Mouse (Mus musculus): ENCODE data around the gene Arhgef33. TPM values are rescaled to one million over a fixed set of nuclear protein-coding genes. Genes with fewer than 3 reads are reported as not detected.

The Arhgef33 gene
- polyA plus RNA-seq, 1 experiment, result not detected

DNA sequence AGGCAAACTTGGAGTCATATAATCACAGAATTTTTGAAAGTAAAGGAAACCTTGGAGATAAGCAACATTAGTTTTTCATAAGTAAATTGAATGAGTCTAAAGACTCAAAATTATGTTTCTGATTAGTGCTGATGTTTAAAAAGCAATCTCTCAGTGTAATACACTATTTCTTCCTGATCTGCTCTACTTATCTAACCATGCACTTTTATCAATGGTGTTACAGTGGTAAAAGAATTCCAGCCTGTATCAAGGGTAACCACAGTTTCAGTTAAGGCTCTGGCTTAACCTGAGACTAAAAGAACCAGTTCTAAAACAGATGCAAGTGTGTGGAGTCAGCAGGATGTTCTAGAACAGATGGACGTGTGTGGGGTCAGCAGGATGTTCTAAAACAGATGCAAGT is 113.8 kb downstream of the Arhgef33 start:
- H3K36me3 ChIP-seq (ENCODE audit: control insufficient read depth), result peaks cover 44% of the 10 kb centered on the region
- no peaks in the 10 kb centered on the region for H3K4me1 ChIP-seq (ENCODE audit: control insufficient read depth)
- no peaks in the 10 kb centered on the region for H3K27me3 ChIP-seq (ENCODE audit: control insufficient read depth)
- no peaks in the 10 kb centered on the region for H3K9me3 ChIP-seq (ENCODE audit: control insufficient read depth, low read length)
- TF ChIP-seq TAL1 (IDR thresholded peaks at IDR 0.05; ENCODE audit: low read length) (no peak), GATA1 (IDR thresholded peaks at IDR 0.05; ENCODE audit: low read length) (no peak)
- no peak overlapping the region for H3K4me3 ChIP-seq (replicated peaks)

DNA sequence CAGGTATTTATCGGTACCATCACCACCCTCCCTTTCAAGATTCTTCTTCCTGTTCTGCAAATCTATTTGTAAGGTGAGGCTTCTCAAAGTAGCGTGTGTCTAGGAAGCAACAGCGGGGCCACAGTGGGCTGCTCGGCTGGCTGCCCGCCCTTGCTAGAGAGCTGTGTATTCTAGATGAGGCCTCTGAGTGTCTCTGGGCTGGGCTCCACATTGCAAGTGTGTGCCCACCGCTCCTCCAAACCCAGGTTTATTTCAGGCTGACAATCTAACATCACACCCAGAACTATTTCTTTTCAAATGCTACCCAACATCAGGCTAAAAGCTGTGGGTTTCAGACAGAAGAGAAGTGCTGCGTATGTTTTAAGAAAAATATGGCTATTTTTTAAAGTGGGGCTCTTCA is 119.0 kb downstream of the Arhgef33 start:
- H3K36me3 ChIP-seq (ENCODE audit: control insufficient read depth), result peaks cover 14% of the 10 kb centered on the region
- no peak for TF ChIP-seq GATA1 (IDR thresholded peaks at IDR 0.05; ENCODE audit: low read length)
- no peak for TF ChIP-seq TAL1 (IDR thresholded peaks at IDR 0.05; ENCODE audit: low read length)

DNA sequence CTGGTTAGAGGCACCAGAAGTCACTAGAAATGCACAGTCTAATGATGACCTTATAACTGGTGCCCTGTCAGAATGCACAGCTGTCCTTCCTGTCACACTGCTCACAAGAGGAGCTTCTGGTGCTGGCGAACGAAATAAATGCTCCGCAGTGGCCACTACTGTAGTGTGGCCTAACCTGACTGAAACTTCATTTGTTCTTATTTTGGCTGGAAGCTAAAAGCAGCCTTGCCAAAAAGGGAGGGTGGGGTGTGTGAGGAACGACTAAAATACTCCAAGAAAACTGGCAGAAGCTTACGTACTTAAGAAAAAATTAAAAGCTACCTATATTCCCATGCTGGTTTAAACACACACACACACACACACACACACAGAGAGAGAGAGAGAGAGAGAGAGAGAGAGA is 119.7 kb downstream of the Arhgef33 start:
- H3K4me3 ChIP-seq (replicated peaks), result no peak overlapping the region
- no peaks in the 10 kb centered on the region for H3K4me1 ChIP-seq (ENCODE audit: control insufficient read depth)
- no peaks in the 10 kb centered on the region for H3K27me3 ChIP-seq (ENCODE audit: control insufficient read depth)
- no peak for TF ChIP-seq GATA1 (IDR thresholded peaks at IDR 0.05; ENCODE audit: low read length)
- no peaks in the 10 kb centered on the region for H3K9me3 ChIP-seq (ENCODE audit: control insufficient read depth, low read length)
- peaks cover 13% of the 10 kb centered on the region for H3K36me3 ChIP-seq (ENCODE audit: control insufficient read depth)

More for the DNA sequence above, 119.0 kb downstream of the Arhgef33 start:
- Histone ChIP-seq H3K9me3 (ENCODE audit: control insufficient read depth, low read length) (no peaks in the 10 kb centered on the region), H3K4me1 (ENCODE audit: control insufficient read depth) (no peaks in the 10 kb centered on the region), H3K4me3 (replicated peaks) (no peak overlapping the region), H3K27me3 (ENCODE audit: control insufficient read depth) (no peaks in the 10 kb centered on the region)

DNA sequence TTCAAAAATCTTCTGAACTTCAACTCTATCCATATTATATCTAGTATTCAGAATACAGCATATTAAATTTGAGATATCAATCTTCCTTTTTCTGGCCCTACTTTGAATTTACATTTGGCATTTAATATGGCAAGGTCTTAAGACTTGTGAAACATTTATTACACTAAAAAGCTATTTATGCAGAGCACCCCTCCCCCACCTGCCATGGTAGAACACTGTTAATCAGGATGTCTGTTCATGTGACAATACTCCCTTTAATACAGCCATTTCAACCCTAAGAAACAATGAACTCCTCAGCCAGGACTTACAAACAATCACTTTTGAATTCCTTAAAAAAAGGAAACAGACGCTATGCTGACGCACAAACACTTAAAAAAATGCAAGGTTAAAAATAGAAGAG is 120.8 kb downstream of the Arhgef33 start:
- no peak for TF ChIP-seq GATA1 (IDR thresholded peaks at IDR 0.05; ENCODE audit: low read length)
- H3K4me1 ChIP-seq (ENCODE audit: control insufficient read depth), result no peaks in the 10 kb centered on the region
- no peaks in the 10 kb centered on the region for H3K27me3 ChIP-seq (ENCODE audit: control insufficient read depth)
- H3K9me3 ChIP-seq (ENCODE audit: control insufficient read depth, low read length), result no peaks in the 10 kb centered on the region
- H3K36me3 ChIP-seq (ENCODE audit: control insufficient read depth), result peaks cover 8% of the 10 kb centered on the region
- H3K4me3 ChIP-seq (replicated peaks), result no peak overlapping the region

DNA sequence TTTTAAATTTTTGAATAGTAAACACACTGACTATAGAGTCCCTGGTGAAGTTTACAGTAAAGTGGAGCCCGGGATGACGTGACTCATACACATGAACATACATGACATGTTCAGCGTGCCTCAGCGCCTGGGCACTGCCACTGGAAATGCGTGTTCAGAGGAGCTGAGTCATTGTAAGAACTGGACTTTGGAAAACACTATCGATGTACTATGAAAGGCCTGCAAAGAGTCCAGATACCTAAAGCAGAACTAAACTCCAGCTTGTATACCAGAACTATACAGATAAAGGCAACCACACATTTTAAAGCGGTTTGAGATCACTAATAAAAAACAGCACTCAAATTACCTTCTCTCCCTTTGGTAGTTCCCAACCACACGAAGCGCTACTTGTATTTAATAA is 124.8 kb downstream of the Arhgef33 start:
- no peak overlapping the region for H3K4me3 ChIP-seq (replicated peaks)
- H3K9me3 ChIP-seq (ENCODE audit: control insufficient read depth, low read length), result no peaks in the 10 kb centered on the region
- peaks cover 25% of the 10 kb centered on the region for H3K36me3 ChIP-seq (ENCODE audit: control insufficient read depth)
- no peaks in the 10 kb centered on the region for H3K27me3 ChIP-seq (ENCODE audit: control insufficient read depth)
- no peaks in the 10 kb centered on the region for H3K4me1 ChIP-seq (ENCODE audit: control insufficient read depth)
- no peak for TF ChIP-seq TAL1 (IDR thresholded peaks at IDR 0.05; ENCODE audit: low read length)
- TF ChIP-seq GATA1 (IDR thresholded peaks at IDR 0.05; ENCODE audit: low read length), result no peak

DNA sequence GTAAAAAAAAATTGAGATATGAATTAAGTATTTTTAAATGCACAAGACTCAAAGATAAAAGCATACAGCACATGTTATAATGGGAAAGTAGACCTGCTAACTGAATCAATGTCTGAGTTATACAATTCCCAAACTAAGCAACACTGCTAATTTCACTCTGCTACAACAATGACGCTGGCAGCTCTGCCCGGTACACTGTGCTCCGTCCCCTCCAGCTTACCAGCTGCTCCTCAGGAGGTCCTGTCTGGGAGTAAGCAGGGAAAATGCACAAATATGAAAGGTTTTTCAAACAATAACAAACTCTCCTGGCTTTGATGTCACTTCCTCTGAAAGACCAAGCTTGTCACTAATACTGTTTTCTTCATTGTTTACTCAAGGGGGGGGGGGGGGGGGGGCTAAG is 127.2 kb downstream of the Arhgef33 start:
- H3K4me3 ChIP-seq (replicated peaks), result no peak overlapping the region
- no peaks in the 10 kb centered on the region for H3K27me3 ChIP-seq (ENCODE audit: control insufficient read depth)
- no peaks in the 10 kb centered on the region for H3K4me1 ChIP-seq (ENCODE audit: control insufficient read depth)
- peaks cover 32% of the 10 kb centered on the region for H3K36me3 ChIP-seq (ENCODE audit: control insufficient read depth)
- no peaks in the 10 kb centered on the region for H3K9me3 ChIP-seq (ENCODE audit: control insufficient read depth, low read length)
- no peak for TF ChIP-seq GATA1 (IDR thresholded peaks at IDR 0.05; ENCODE audit: low read length)
- TF ChIP-seq TAL1 (IDR thresholded peaks at IDR 0.05; ENCODE audit: low read length), result no peak

DNA sequence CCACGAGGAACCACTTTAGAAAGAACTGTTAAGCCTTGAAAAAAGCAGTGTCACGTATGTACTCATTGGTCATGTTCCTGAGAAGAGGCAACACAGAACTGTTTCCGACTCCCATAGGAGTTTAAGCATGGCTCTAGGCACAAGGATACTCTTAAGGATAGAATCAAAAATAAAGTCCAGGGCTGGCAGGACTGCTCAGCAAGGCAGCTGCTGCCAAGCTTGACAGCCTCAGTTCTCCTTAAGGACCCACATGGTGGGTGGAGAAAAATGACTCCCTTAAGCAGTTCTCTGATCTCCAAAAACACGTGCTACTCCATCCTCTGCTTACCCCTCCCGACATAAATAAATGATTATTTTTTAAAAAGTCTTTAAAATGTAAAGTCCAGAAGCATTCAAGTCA is 128.5 kb downstream of the Arhgef33 start:
- Histone ChIP-seq H3K27me3 (ENCODE audit: control insufficient read depth) (no peaks in the 10 kb centered on the region), H3K4me3 (replicated peaks) (no peak overlapping the region), H3K9me3 (ENCODE audit: control insufficient read depth, low read length) (no peaks in the 10 kb centered on the region), H3K4me1 (ENCODE audit: control insufficient read depth) (no peaks in the 10 kb centered on the region), H3K36me3 (ENCODE audit: control insufficient read depth) (peaks cover 31% of the 10 kb centered on the region)
- no peak for TF ChIP-seq TAL1 (IDR thresholded peaks at IDR 0.05; ENCODE audit: low read length)
- no peak for TF ChIP-seq GATA1 (IDR thresholded peaks at IDR 0.05; ENCODE audit: low read length)

DNA sequence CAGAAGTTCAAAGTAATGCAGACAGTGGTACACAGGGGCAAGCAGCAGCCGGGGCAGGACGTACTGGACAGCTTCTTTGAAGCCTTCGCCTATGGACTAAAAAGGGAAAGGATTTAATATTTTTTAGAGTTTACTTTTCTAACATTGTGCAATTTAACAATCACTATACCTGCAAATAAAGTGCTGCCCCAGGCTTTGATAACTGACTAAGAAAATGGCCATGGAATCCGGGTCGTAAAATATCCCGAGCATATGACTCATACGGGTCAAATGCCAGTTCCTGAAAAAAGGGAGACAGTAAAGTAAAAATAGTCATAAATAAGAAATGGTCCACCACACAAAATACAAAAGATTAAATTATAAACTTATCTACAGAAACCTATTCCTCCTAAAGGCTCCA is 138.2 kb downstream of the Arhgef33 start:
- no peaks in the 10 kb centered on the region for H3K27me3 ChIP-seq (ENCODE audit: control insufficient read depth)
- no peak for TF ChIP-seq GATA1 (IDR thresholded peaks at IDR 0.05; ENCODE audit: low read length)
- no peak overlapping the region for H3K4me3 ChIP-seq (replicated peaks)
- H3K36me3 ChIP-seq (ENCODE audit: control insufficient read depth), result peaks cover 54% of the 10 kb centered on the region
- no peaks in the 10 kb centered on the region for H3K4me1 ChIP-seq (ENCODE audit: control insufficient read depth)
- H3K9me3 ChIP-seq (ENCODE audit: control insufficient read depth, low read length), result no peaks in the 10 kb centered on the region

DNA sequence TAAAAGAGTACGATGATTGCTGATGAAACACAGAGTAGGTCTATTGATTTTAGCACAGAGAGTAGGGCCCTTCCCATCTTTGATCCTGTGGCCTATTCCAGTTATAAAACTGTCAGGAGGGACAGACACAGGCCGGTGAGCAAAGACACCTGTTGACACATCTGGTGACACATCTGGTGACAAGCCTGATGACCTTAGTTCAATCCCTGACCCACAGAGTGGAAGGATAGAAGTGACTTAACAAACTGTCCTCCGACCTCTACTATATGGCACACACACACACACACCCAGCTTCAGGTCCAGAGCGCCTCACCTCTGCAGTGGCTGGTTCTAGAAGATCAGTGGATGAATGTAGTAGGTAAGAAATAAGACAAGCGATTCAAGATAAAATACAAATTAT is 139.3 kb downstream of the Arhgef33 start:
- TF ChIP-seq TAL1 (IDR thresholded peaks at IDR 0.05; ENCODE audit: low read length) (no peak), GATA1 (IDR thresholded peaks at IDR 0.05; ENCODE audit: low read length) (no peak)
- Histone ChIP-seq H3K36me3 (ENCODE audit: control insufficient read depth) (peaks cover 56% of the 10 kb centered on the region), H3K27me3 (ENCODE audit: control insufficient read depth) (no peaks in the 10 kb centered on the region), H3K4me3 (replicated peaks) (no peak overlapping the region), H3K4me1 (ENCODE audit: control insufficient read depth) (no peaks in the 10 kb centered on the region), H3K9me3 (ENCODE audit: control insufficient read depth, low read length) (no peaks in the 10 kb centered on the region)

Other genes starting within 250 kb of the Arhgef33 start
- gene Hnrnpll, start 245.1 kb upstream of the Arhgef33 start, polyA plus RNA-seq (2012), result 2.5 TPM in 2 replicates
- gene Galm, start 179.9 kb upstream of the Arhgef33 start, polyA plus RNA-seq (2012), result 0.02 TPM in 1 of 2 replicates, not detected in the other
- 3.6 and 5.4 TPM in 2 replicates for gene Srsf7, start 100.1 kb upstream of the Arhgef33 start, polyA plus RNA-seq (2012)
- gene Ttc39d, start 99.9 kb upstream of the Arhgef33 start, polyA plus RNA-seq (2012), result 0.01 TPM in 1 of 2 replicates, not detected in the other
- not detected in 2 replicates for gene Gemin6, start 83.0 kb upstream of the Arhgef33 start, polyA plus RNA-seq (2012)
- 0.09 and 0.19 TPM in 2 replicates for gene Morn2, start 17.2 kb upstream of the Arhgef33 start, polyA plus RNA-seq (2012)
- 0.24 and 0.26 TPM in 2 replicates for gene Dhx57, start 16.9 kb upstream of the Arhgef33 start, polyA plus RNA-seq (2012)
- not detected in 2 replicates for gene Gm10190, start 66.1 kb downstream of the Arhgef33 start, polyA plus RNA-seq (2012)
- gene Sos1, start 173.0 kb downstream of the Arhgef33 start, polyA plus RNA-seq (2012), result 0.04 and 0.06 TPM in 2 replicates